Mouse (Mus musculus) limb, embryonic 12.5 days (tissue): ENCODE data around the gene Gm49601. TPM values are rescaled to one million over a fixed set of nuclear protein-coding genes. Genes with fewer than 3 reads are reported as not detected.

Experiments used
- ATAC-seq: fragments of 200-750 bp; cut with Nextera tagmentation; 2 replicates; pipeline ENCODE4 v1.8.0; 2017; ENCODE audit warnings: low read depth, moderate TSS enrichment; ENCODE audit not compliant: insufficient number of reproducible peaks, insufficient read depth, low FRiP score, low TSS enrichment
- H3K27ac ChIP-seq: fragments of 300-500 bp; sonication (generic); 2 replicates; pipeline ENCODE4 v1.5.1; 2016; ENCODE audit warnings: mild to moderate bottlenecking, moderate library complexity
- H3K27me3 ChIP-seq: fragments of 300-500 bp; sonication (generic); 2 replicates; pipeline ENCODE4 v1.6.1; 2016; ENCODE audit warnings: mild to moderate bottlenecking, moderate library complexity
- H3K36me3 ChIP-seq: fragments of 300-500 bp; sonication (generic); 2 replicates; pipeline ENCODE4 v1.6.1; 2016; ENCODE audit warnings: mild to moderate bottlenecking, moderate library complexity
- H3K4me1 ChIP-seq: fragments of 300-500 bp; sonication (generic); replicated peaks from 2 replicates; pipeline ENCODE4 v1.6.1; 2016
- H3K4me2 ChIP-seq: fragments of 300-500 bp; sonication (generic); 2 replicates; pipeline ENCODE4 v1.6.1; 2016; ENCODE audit warnings: mild to moderate bottlenecking, moderate library complexity
- H3K4me3 ChIP-seq: fragments of 300-500 bp; sonication (generic); replicated peaks from 2 replicates; pipeline ENCODE4 v1.5.1; 2016; ENCODE audit warnings: mild to moderate bottlenecking
- H3K9ac ChIP-seq: fragments of 300-500 bp; sonication (generic); replicated peaks from 2 replicates; pipeline ENCODE4 v1.6.1; 2016; ENCODE audit warnings: mild to moderate bottlenecking, moderate library complexity
- H3K9me3 ChIP-seq: fragments of 300-500 bp; sonication (generic); 2 replicates; pipeline ENCODE4 v1.6.1; 2016; ENCODE audit warnings: mild to moderate bottlenecking, moderate library complexity
- WGBS: fragments of 180-500 bp; shearing (Covaris S2); methylation state at CpG from one replicate; pipeline ENCODE4 v1.1.7; 2016; 5-methylcytosine and 5-hydroxymethylcytosine counted together
- polyA plus RNA-seq: library from polyadenylated mRNA; unstranded; fragments of >200 nt; fragmentation: Nextera tagmentation; extraction: Ambion mirVana; gene quantifications from 2 replicates; pipeline ENCODE4 v1.2.1, GENCODE M21; 2016

Gene Gm49601
- polyA plus RNA-seq, 1 experiment from 2014 or later, result 5.2 TPM

GRCm38 (mm10) chr16:18629390-18630231 is 3.4 kb upstream of the Gm49601 start, which contains the start of gene Sept5:
Gene Sept5, minus strand, starts transcription at chr16:18629954.
- H3K4me3 ChIP-seq, result peak within 1 kb of the TSS; percentile 90
- H3K36me3 ChIP-seq, result peaks cover 10% of the 10 kb centered on the region
- ATAC-seq, result peak; percentile 26; the same call in 1 of the 2 replicates
- under 1% methylated on average over 88 of the region's 93 CpGs for WGBS
- H3K4me2 ChIP-seq, result peak within 1 kb of the TSS; percentile 73
- peaks cover 34% of the 10 kb centered on the region for H3K4me1 ChIP-seq
- H3K9me3 ChIP-seq, result 0 out of 2 replicates have a peak, but pooled peaks cover 3% of the 10 kb centered on the region
- peak within 1 kb of the TSS; percentile 88 for H3K9ac ChIP-seq
- peaks cover 47% of the 10 kb centered on the region for H3K27me3 ChIP-seq
- peak within 1 kb of the TSS; percentile 75 for H3K27ac ChIP-seq

DNA sequence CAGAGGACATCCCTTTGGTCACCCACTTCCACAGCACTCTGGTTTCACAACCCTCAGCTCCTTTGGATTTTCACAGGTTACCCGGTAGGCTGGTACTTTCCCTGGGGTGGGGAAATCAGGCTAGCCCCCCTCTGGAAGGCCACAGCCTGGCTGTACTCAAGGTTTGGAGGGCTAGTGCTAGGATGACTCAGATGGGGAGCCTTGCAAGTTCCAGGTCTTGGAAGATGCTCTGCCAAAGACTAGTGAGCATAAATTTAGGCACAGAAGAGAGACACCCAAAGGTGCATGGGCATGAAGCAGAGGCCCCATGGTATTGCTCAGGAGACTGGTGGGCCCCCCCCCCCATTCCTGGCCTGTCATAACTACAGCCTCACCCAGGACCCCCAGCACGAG is 2.7 kb upstream of the Gm49601 start:
- 17% methylated on average over 2 of the region's 2 CpGs for WGBS
- peaks cover 54% of the 10 kb centered on the region for H3K27me3 ChIP-seq
- peaks cover 16% of the 10 kb centered on the region for H3K36me3 ChIP-seq
- H3K4me1 ChIP-seq, result peaks cover 34% of the 10 kb centered on the region
- 0 out of 2 replicates have a peak, but pooled peaks cover 2% of the 10 kb centered on the region for H3K9me3 ChIP-seq
- peak overlapping the region; percentile 73 for H3K4me2 ChIP-seq
- H3K4me3 ChIP-seq, result peak overlapping the region; percentile 90
- H3K9ac ChIP-seq, result peak overlapping the region; percentile 88
- ATAC-seq, result no peak
- no peak overlapping the region for H3K27ac ChIP-seq

- H3K27me3 ChIP-seq, result peaks cover 60% of the 10 kb centered on the region
- peak overlapping the region; percentile 90 for H3K4me3 ChIP-seq
- no peak for ATAC-seq
- H3K4me1 ChIP-seq, result peaks cover 34% of the 10 kb centered on the region
- peak overlapping the region; percentile 88; the same call in 1 of the 2 replicates for H3K9ac ChIP-seq
- no peak overlapping the region for H3K27ac ChIP-seq
- H3K36me3 ChIP-seq, result peaks cover 22% of the 10 kb centered on the region
- 66% methylated on average over 7 of the region's 7 CpGs for WGBS
- H3K9me3 ChIP-seq, result no peaks in the 10 kb centered on the region
- H3K4me2 ChIP-seq, result peak overlapping the region; percentile 73
Measured at GRCm38 (mm10) chr16:18628206-18628947, 2.1 kb upstream of the Gm49601 start.

DNA sequence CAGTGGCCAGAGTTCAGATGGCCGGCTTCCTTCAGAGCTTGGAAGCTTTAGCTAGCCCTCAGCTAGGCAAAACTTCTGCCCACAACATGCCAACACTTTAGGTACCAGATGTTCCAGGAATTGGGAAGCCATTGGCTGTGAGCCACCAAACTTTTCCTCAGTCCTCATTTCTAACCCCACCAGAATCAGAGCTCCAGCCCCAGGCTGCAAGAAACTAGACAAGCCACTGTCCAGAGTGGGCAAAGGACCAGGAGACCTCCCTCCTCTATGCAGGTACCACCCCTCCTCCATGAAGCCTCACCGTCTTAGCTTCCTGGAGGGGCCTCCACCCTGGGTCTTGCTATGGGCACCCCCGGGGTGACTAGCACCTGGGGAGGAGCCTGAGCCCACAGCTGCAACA is 936 bp upstream of the Gm49601 start:
- H3K27me3 ChIP-seq, result peaks cover 72% of the 10 kb centered on the region
- H3K9ac ChIP-seq, result no peak overlapping the region
- no peaks in the 10 kb centered on the region for H3K9me3 ChIP-seq
- H3K4me3 ChIP-seq, result peak overlapping the region; percentile 54; the same call in 1 of the 2 replicates
- peaks cover 34% of the 10 kb centered on the region for H3K36me3 ChIP-seq
- H3K27ac ChIP-seq, result no peak overlapping the region
- 49% methylated on average over 3 of the region's 3 CpGs for WGBS
- no peak for ATAC-seq
- peak overlapping the region; percentile 73 for H3K4me2 ChIP-seq
- peaks cover 34% of the 10 kb centered on the region for H3K4me1 ChIP-seq

- peaks cover 37% of the 10 kb centered on the region for H3K36me3 ChIP-seq
- no peak overlapping the region for H3K27ac ChIP-seq
Measured at GRCm38 (mm10) chr16:18625791-18626311, 376 bp downstream of the Gm49601 start.

DNA sequence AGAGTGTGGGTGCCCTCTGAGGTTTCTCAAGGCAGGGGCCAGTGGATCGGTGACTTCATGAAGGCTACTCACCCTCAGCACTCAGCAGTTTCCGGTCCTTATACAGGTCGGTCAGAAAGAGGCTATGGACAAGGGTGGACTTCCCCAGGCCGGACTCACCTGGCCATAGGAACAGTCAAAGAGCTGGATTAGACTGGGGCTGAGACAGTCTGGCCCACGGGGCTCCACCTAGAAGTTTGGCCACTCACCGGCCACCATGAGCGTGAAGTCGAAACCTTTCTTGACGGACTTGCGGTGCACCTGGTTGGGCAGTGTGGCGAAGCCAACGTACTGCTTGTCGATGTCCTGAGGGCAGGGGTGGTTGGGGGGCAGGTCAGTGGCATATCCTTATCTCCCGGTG is 1.1 kb downstream of the Gm49601 start:
- 45% methylated on average over 14 of the region's 14 CpGs for WGBS
- Histone ChIP-seq H3K27ac (no peak overlapping the region), H3K9me3 (no peaks in the 10 kb centered on the region), H3K9ac (no peak overlapping the region), H3K27me3 (peaks cover 88% of the 10 kb centered on the region), H3K4me3 (no peak overlapping the region), H3K4me1 (peaks cover 54% of the 10 kb centered on the region), H3K4me2 (no peak overlapping the region), H3K36me3 (peaks cover 37% of the 10 kb centered on the region)
- ATAC-seq, result no peak

More at GRCm38 (mm10) chr16:18625791-18626311, 376 bp downstream of the Gm49601 start:
- Histone ChIP-seq H3K9me3 (no peaks in the 10 kb centered on the region), H3K4me1 (peaks cover 47% of the 10 kb centered on the region), H3K4me3 (peak overlapping the region; percentile 54), H3K27me3 (peaks cover 80% of the 10 kb centered on the region), H3K4me2 (peak overlapping the region; percentile 73), H3K9ac (peak overlapping the region; percentile 57)
- 0 out of 2 replicates have a peak, but pooled peaks have one; percentile 4 for ATAC-seq
- WGBS, result 11% methylated on average over 26 of the region's 26 CpGs

DNA sequence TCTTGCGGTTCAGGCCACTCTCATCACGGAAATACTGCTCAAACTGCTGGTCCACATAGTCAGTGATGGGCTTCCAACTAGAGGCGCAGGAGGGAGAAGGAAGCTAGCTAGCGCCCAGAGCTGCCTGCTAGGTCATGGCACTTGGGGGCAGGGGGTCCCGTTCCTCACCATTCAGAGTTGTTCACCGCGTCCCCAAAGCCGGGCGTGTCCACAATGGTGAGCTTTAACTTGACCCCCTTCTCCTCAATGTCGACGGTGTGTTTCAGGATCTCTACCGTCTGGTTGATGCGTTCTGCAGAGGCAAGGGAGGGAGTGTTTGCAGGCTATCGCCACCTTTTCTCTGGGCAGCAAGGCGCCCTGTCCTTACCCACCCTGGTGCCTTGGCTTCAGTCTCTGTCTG is 1.6 kb downstream of the Gm49601 start:
- 34% methylated on average over 15 of the region's 15 CpGs for WGBS
- peaks cover 54% of the 10 kb centered on the region for H3K4me1 ChIP-seq
- H3K9ac ChIP-seq, result no peak overlapping the region
- ATAC-seq, result no peak
- H3K9me3 ChIP-seq, result no peaks in the 10 kb centered on the region
- no peak overlapping the region for H3K4me3 ChIP-seq
- H3K4me2 ChIP-seq, result no peak overlapping the region
- H3K36me3 ChIP-seq, result peaks cover 37% of the 10 kb centered on the region
- no peak overlapping the region for H3K27ac ChIP-seq
- peaks cover 92% of the 10 kb centered on the region for H3K27me3 ChIP-seq

- WGBS, result 37% methylated on average over 15 of the region's 15 CpGs
- H3K4me1 ChIP-seq, result peaks cover 52% of the 10 kb centered on the region
Measured at GRCm38 (mm10) chr16:18623751-18624540, 2.3 kb downstream of the Gm49601 start.

GRCm38 (mm10) chr16:18622916-18623750 is 3.1 kb downstream of the Gm49601 start:
- no peak overlapping the region for H3K4me3 ChIP-seq
- no peak overlapping the region for H3K4me2 ChIP-seq
- ATAC-seq, result no peak
- 34% methylated on average over 29 of the region's 29 CpGs for WGBS
- H3K9ac ChIP-seq, result no peak overlapping the region
- H3K9me3 ChIP-seq, result no peaks in the 10 kb centered on the region
- H3K27ac ChIP-seq, result no peak overlapping the region
- peaks cover 37% of the 10 kb centered on the region for H3K36me3 ChIP-seq
- H3K27me3 ChIP-seq, result peaks cover 100% of the 10 kb centered on the region
- peaks cover 44% of the 10 kb centered on the region for H3K4me1 ChIP-seq

More at GRCm38 (mm10) chr16:18623751-18624540, 2.3 kb downstream of the Gm49601 start:
- Histone ChIP-seq H3K4me2 (no peak overlapping the region), H3K9me3 (no peaks in the 10 kb centered on the region), H3K27me3 (peaks cover 99% of the 10 kb centered on the region), H3K9ac (no peak overlapping the region), H3K36me3 (peaks cover 37% of the 10 kb centered on the region), H3K4me3 (no peak overlapping the region), H3K27ac (no peak overlapping the region)
- ATAC-seq, result no peak

GRCm38 (mm10) chr16:18622019-18622418 is 4.2 kb downstream of the Gm49601 start, which contains the start of gene Gp1bb:
Gene Gp1bb, minus strand, starts transcription at chr16:18622403.
- peaks cover 94% of the 10 kb centered on the region for H3K27me3 ChIP-seq
- H3K9me3 ChIP-seq, result no peaks in the 10 kb centered on the region
- no peak for ATAC-seq
- H3K27ac ChIP-seq, result no peak within 1 kb of the TSS
- WGBS, result 9% methylated on average over 17 of the region's 17 CpGs
- peaks cover 37% of the 10 kb centered on the region for H3K36me3 ChIP-seq
- peaks cover 38% of the 10 kb centered on the region for H3K4me1 ChIP-seq
- peak within 1 kb of the TSS; percentile 94 for H3K4me2 ChIP-seq
- H3K4me3 ChIP-seq, result peak within 1 kb of the TSS; percentile 58
- H3K9ac ChIP-seq, result peak within 1 kb of the TSS; percentile 54; the same call in 1 of the 2 replicates
